Comparison of ENCODE assay signal across 8 mouse cellular contexts in the genomic region with DNA sequence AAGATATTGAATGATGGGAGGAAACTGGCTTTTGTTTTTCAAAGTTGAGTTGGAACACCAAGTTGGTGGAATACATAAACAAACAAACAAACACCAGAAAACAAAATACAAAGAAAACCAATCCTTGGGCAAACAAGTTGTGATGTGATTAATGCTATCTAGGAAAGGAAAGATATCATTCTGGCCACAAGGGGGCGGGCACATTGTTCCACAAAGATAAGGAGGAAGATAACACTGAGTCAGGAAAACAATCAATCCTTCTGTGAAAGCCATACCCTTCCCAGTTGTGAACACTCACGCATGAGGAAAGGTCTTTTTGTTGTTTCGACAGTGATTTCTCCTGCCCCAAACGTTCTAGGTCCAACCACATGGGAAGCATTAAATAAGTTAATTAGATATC. TPM values are rescaled to one million over a fixed set of nuclear protein-coding genes. Genes with fewer than 3 reads are reported as not detected.
DNase-seq lines count a peak whose midpoint lies in the region; ATAC-seq and TF ChIP-seq lines count a peak whose summit lies in the region.

No protein-coding gene starts in this region.

- TF ChIP-seq CTCF in heart, adult 2 months (IDR thresholded peaks at IDR 0.05), result peak; percentile 49
- TF ChIP-seq CTCF in midbrain, postnatal 0 days (IDR thresholded peaks at IDR 0.05), result peak; percentile 88

- peak; percentile 50; the same call in 1 of the 2 replicates for ATAC-seq in granulocyte monocyte progenitor cell, adult 5-6 weeks (replicated peaks; ENCODE audit: poor library complexity, severe bottlenecking)
- no peak for ATAC-seq in midbrain, postnatal 0 days (ENCODE audit: low FRiP score)

- WGBS in heart, adult 2 months, result 10% methylated on average over 4 of the region's 4 CpGs
- 15% methylated on average over 4 of the region's 4 CpGs for WGBS in midbrain, postnatal 0 days

- H3K79me2 ChIP-seq in heart, adult 2 months (replicated peaks; ENCODE audit: control insufficient read depth, insufficient read depth, low read length), result no peaks in the 10 kb centered on the region

- H3K36me3 ChIP-seq in heart, adult 2 months (ENCODE audit: control insufficient read depth, insufficient read depth, low read length), result no peaks in the 10 kb centered on the region
- no peaks in the 10 kb centered on the region for H3K36me3 ChIP-seq in midbrain, postnatal 0 days (ENCODE audit: insufficient read depth, low read length)

- H3K9me3 ChIP-seq in midbrain, postnatal 0 days (ENCODE audit: low read length), result no peaks in the 10 kb centered on the region

- no peak overlapping the region for H3K4me2 ChIP-seq in midbrain, postnatal 0 days (ENCODE audit: low read depth, low read length, poor library complexity, severe bottlenecking)

- TF ChIP-seq POLR2A in heart, adult 2 months (IDR thresholded peaks at IDR 0.05; ENCODE audit: insufficient read depth, low read depth, low read length), result no peak

- H3K4me3 ChIP-seq in heart, adult 2 months, result no peak overlapping the region
- no peak overlapping the region for H3K4me3 ChIP-seq in midbrain, postnatal 0 days (ENCODE audit: low read depth, low read length)

- no peak for TF ChIP-seq EP300 in heart, adult 2 months (IDR thresholded peaks at IDR 0.05; ENCODE audit: insufficient read depth, low read depth, low read length)

- H3K9ac ChIP-seq in heart, adult 2 months (ENCODE audit: low read depth, low read length), result no peak overlapping the region
- no peak overlapping the region for H3K9ac ChIP-seq in midbrain, postnatal 0 days (replicated peaks; ENCODE audit: low read length, poor library complexity, severe bottlenecking)

- no peaks in the 10 kb centered on the region; the same call in none of the 2 replicates for H3K27me3 ChIP-seq in heart, adult 2 months (ENCODE audit: control insufficient read depth, insufficient read depth, low read length)
- peaks cover 49% of the 10 kb centered on the region for H3K27me3 ChIP-seq in midbrain, postnatal 0 days (ENCODE audit: insufficient read depth, low read length)

- intact Hi-C loops in heart, adult 2 months (cut with DNase I), result loop anchor here (10.0 kb wide), 1 partner anchor 666 kb away; a partner anchor contains a TSS
- intact Hi-C loops in heart, postnatal 36 days (cut with DNase I), result loop anchor here (5.0 kb wide), 1 partner anchor 358 kb away; no protein-coding TSS in a partner anchor

- no peak overlapping the region for H3K27ac ChIP-seq in heart, adult 2 months
- H3K27ac ChIP-seq in midbrain, postnatal 0 days (ENCODE audit: low read depth, low read length), result no peak overlapping the region

- DNase-seq in heart, adult 2 months, result no peak
- DNase-seq in heart, postnatal 36 days, result no peak
- DNase-seq in 3T3-L1 (ENCODE audit: low read depth, low spot score) (peak; percentile 78), ZHBTc4 (ENCODE audit: low read depth, low spot score) (peak; percentile 68)
- DNase-seq in midbrain, postnatal 0 days (ENCODE audit: low spot score), result peak; percentile 72
- no peak for DNase-seq in thymus, postnatal 10 days (ENCODE audit: low spot score in 2 of 2)
- no peak for DNase-seq in testis, postnatal 10 days (ENCODE audit: low spot score)

- no peaks in the 10 kb centered on the region for H3K4me1 ChIP-seq in heart, adult 2 months (ENCODE audit: control insufficient read depth, insufficient read depth, low read length)
- H3K4me1 ChIP-seq in midbrain, postnatal 0 days (ENCODE audit: insufficient read depth, low read length), result no peaks in the 10 kb centered on the region

RNA-seq across cellular contexts. Expression of a gene that starts 17.2 kb away (rescaled TPM):
- total RNA-seq in heart, adult 2 months (2021), result not detected
- 0.08 and 0.12 TPM in 2 replicates for polyA plus RNA-seq in heart, adult 2 months (2012; rRNA removed)
- total RNA-seq in heart, postnatal 36 days (2021), result not detected
- not detected in 2 replicates for total RNA-seq in granulocyte monocyte progenitor cell, adult 5-6 weeks (2014; fragmentation: Nextera tagmentation)
- total RNA-seq in granulocyte monocyte progenitor cell, adult 5-6 weeks (2017), result not detected in 2 replicates
- total RNA-seq in midbrain, postnatal 0 days (2014; rRNA removed), result 0.49 TPM in 1 of 2 replicates, not detected in the other
- polyA plus RNA-seq in midbrain, postnatal 0 days (2015; fragmentation: Nextera tagmentation; extraction: Ambion mirVana), result not detected in 2 replicates

Comparison
In these comparisons a context has a peak if more than half of its experiments do, and no peak if none do; other contexts are left out.
1. DNase-seq: peak in 3T3-L1 (single experiment), ZHBTc4 (single experiment) and midbrain, postnatal 0 days (single experiment); none in heart, adult 2 months (0 of 2), heart, postnatal 36 days (0 of 2), thymus, postnatal 10 days (0 of 2) and testis, postnatal 10 days (single experiment).